Mouse (Mus musculus) hindbrain, postnatal 0 days (tissue): ENCODE measurements around the gene Tgfb2. TPM values are rescaled to one million over a fixed set of nuclear protein-coding genes. Genes with fewer than 3 reads are reported as not detected.

Experiments used
- ATAC-seq: fragments of 200-750 bp; cut with Nextera tagmentation; 2 replicates; pipeline ENCODE4 v1.8.0; 2017; ENCODE audit warnings: mild to moderate bottlenecking, moderate TSS enrichment, moderate library complexity
- DNase-seq: peaks from one replicate; pipeline ENCODE4 v3.0.0-alpha.2; 2015; ENCODE audit warnings: low spot score
- H3K27ac ChIP-seq: fragments of 300-500 bp; sonication (generic); 2 replicates; pipeline ENCODE4 v1.5.1; 2014; ENCODE audit warnings: mild to moderate bottlenecking
- H3K27me3 ChIP-seq: fragments of 300-500 bp; sonication (generic); 2 replicates; pipeline ENCODE4 v1.6.1; 2014; ENCODE audit warnings: low read length, mixed read lengths; ENCODE audit not compliant: insufficient read depth
- H3K36me3 ChIP-seq: fragments of 300-500 bp; sonication (generic); 2 replicates; pipeline ENCODE4 v1.6.1; 2014; ENCODE audit warnings: low read length, mixed read lengths; ENCODE audit not compliant: insufficient read depth
- H3K4me1 ChIP-seq: fragments of 300-500 bp; sonication (generic); 2 replicates; pipeline ENCODE4 v1.6.1; 2014; ENCODE audit warnings: antibody characterized with exemption, low read length, mixed read lengths; ENCODE audit not compliant: insufficient read depth
- H3K4me2 ChIP-seq: fragments of 300-500 bp; sonication (generic); 2 replicates; pipeline ENCODE4 v1.6.1; 2014; ENCODE audit warnings: low read depth, mild to moderate bottlenecking, low read length, moderate library complexity, mixed read lengths
- H3K4me3 ChIP-seq: fragments of 300-500 bp; sonication (generic); 2 replicates; pipeline ENCODE4 v1.5.1; 2014; ENCODE audit warnings: low read length
- H3K9ac ChIP-seq: fragments of 300-500 bp; sonication (generic); replicated peaks from 2 replicates; pipeline ENCODE4 v1.6.1; 2014; ENCODE audit warnings: mild to moderate bottlenecking, low read length, moderate library complexity, mixed read lengths
- H3K9me3 ChIP-seq: fragments of 300-500 bp; sonication (generic); 2 replicates; pipeline ENCODE4 v1.6.1; 2016; ENCODE audit warnings: low read length, mixed read lengths
- CTCF ChIP-seq: IDR thresholded peaks from 2 replicates; pipeline ENCODE4 v1.5.1; 2016; ENCODE audit warnings: antibody characterized with exemption, control low read depth, low read depth
- WGBS: fragments of 180-500 bp; shearing (Covaris S2); extraction: QIAGEN DNeasy Blood & Tissue Kit; methylation state at CpG from one replicate; pipeline ENCODE4 v1.1.7; 2014; 5-methylcytosine and 5-hydroxymethylcytosine counted together
- polyA plus RNA-seq: library from polyadenylated mRNA; unstranded; fragments of >200 nt; fragmentation: Nextera tagmentation; extraction: Ambion mirVana; gene quantifications from 2 replicates; pipeline ENCODE4 v1.2.1, GENCODE M21; 2015
- total RNA-seq: library from RNA; depleted of rRNA; stranded (reverse); fragments of >200 nt; gene quantifications from 2 replicates; pipeline ENCODE4 v1.2.3, GENCODE M21; 2014

Gene Tgfb2
- total and polyA plus RNA-seq, 2 experiments from 2014 or later: 13.1 to 30.6 TPM

DNA sequence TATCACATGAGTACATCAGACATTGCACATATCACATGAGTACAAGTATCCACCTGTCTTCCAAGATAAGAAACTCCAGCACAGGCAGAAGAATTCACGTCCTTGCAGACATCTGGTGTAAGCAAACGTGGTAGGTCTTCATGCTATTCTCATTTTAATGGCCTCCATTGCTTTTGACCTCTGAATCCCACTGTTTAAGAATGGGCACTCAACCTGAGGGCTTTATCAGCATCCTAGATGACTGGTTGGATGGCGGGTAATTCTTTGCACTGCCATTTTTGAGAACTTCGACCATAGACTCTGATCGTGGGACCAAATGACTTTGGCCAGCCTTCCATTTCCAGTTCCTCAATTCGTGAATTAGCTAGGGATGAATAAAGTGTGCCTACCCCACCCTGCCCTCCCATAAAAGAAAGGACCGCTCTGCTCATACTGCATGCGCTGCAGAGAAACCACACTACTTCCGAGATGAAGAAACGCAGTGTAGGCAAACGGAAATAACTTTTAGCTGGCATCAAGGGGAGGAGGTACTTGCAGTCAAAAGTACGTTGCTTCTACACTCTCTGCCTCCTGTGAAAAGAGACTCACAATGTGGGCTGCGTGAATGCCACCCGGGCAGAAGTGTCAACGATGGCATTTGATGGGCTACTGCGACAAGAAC, 48.1 kb downstream of the Tgfb2 start:
- H3K4me1 ChIP-seq: peaks cover 5% of the 10 kb centered on the region; the same call in 1 of the 2 replicates
- ATAC-seq (no peak), DNase-seq (no peak)
- H3K4me2 ChIP-seq: no peak overlapping the region
- H3K27ac ChIP-seq: no peak overlapping the region
- no peaks in the 10 kb centered on the region for H3K9me3 ChIP-seq
- 87% methylated on average over 16 of the region's 16 CpGs for WGBS
- TF ChIP-seq CTCF: no peak
- no peaks in the 10 kb centered on the region for H3K36me3 ChIP-seq
- H3K4me3 ChIP-seq: no peak overlapping the region
- no peak overlapping the region for H3K9ac ChIP-seq
- no peaks in the 10 kb centered on the region for H3K27me3 ChIP-seq

DNA sequence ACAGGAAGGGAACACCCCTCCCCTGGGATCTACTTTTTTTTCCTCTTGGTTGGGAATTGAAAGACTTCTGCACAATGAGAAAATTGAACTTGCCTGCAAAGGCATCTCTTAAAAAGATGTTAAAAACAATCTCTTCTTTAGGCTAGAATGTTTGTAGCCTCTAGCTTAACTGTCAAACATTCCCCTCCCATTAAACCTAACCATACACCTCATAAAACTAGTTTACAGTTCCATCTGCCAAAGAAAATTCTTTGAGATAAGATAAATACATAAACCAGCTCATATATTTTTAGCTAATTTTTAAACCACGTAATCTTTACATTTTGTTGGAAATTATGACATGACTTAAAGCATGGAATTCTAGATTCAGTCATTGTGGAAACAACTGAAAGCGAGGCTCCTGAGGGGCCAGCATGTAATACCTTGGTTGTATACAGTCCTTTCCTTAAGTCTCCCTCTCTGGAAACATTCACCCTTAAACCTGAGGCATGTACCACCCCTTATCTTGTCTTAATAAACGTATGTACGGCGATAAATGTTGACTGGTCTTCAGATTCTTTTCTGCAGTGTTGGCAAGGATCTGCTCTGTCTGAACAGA, 49.0 kb downstream of the Tgfb2 start:
- WGBS: 95% methylated on average over 5 of the region's 5 CpGs
- no peak for ATAC-seq

DNA sequence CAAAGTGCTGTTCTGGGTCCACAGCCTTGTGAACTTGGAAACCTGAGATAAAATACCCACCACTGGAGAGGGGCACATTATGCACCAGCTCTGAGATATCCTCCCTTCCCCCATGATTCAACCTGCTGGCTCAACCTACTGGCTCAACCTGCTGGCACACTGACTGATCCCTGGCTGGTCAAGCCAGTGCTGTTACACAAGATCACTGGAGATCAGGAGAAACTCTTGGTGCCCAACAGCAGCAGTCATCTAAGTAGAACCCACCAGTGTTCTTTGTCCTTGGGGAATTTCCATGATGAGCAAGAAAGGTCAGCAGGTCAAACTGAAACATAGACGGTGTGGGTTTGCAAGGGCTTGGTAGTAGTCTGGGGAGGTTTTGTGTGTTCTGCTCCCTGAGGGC, 49.6 kb downstream of the Tgfb2 start:
- H3K4me1 ChIP-seq: peaks cover 5% of the 10 kb centered on the region; the same call in 1 of the 2 replicates
- H3K27me3 ChIP-seq: no peaks in the 10 kb centered on the region
- TF ChIP-seq CTCF: no peak
- WGBS: 63% methylated on average over 1 of the region's 1 CpGs
- H3K36me3 ChIP-seq: no peaks in the 10 kb centered on the region
- no peak overlapping the region for H3K4me3 ChIP-seq
- no peak for ATAC-seq
- H3K9me3 ChIP-seq: no peaks in the 10 kb centered on the region
- no peak overlapping the region for H3K9ac ChIP-seq
- H3K27ac ChIP-seq: no peak overlapping the region
- no peak for DNase-seq
- H3K4me2 ChIP-seq: no peak overlapping the region

More for the DNA sequence above, 49.0 kb downstream of the Tgfb2 start:
- no peaks in the 10 kb centered on the region for H3K9me3 ChIP-seq
- no peak overlapping the region for H3K9ac ChIP-seq
- no peak overlapping the region for H3K4me3 ChIP-seq
- peaks cover 5% of the 10 kb centered on the region; the same call in 1 of the 2 replicates for H3K4me1 ChIP-seq
- no peaks in the 10 kb centered on the region for H3K27me3 ChIP-seq
- no peaks in the 10 kb centered on the region for H3K36me3 ChIP-seq
- no peak for DNase-seq
- H3K4me2 ChIP-seq: no peak overlapping the region
- no peak for TF ChIP-seq CTCF
- H3K27ac ChIP-seq: no peak overlapping the region

DNA sequence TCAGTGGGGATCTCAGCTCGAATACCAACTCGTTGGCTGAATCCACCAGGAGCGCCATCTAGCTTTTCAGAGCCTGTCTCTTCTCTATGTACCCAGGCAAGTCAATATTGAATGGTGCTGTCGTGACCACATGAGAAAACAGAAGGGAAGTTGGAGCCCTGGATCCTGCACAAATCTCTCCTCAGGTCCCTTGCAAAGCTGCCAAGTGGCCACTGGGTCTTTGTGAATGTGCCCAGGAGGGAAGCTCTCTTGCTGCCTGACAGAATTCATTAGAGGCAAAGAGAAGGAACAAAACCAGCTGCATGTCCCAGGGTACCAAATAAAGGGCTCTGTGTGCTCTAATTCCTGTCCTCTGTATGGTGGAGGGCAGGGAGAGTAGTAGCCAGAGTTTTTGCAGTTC, 50.7 kb downstream of the Tgfb2 start:
- ATAC-seq (peak; percentile 93), DNase-seq (peak; percentile 84)
- no peaks in the 10 kb centered on the region for H3K36me3 ChIP-seq
- H3K4me2 ChIP-seq: no peak overlapping the region
- H3K4me3 ChIP-seq: no peak overlapping the region
- peak overlapping the region; percentile 61; the same call in 1 of the 2 replicates for H3K27ac ChIP-seq
- H3K9me3 ChIP-seq: no peaks in the 10 kb centered on the region
- 21% methylated on average over 4 of the region's 4 CpGs for whole genome bisulfite sequencing
- no peaks in the 10 kb centered on the region; the same call in 1 of the 2 replicates for H3K4me1 ChIP-seq
- TF ChIP-seq CTCF: peak; percentile 57
- no peak overlapping the region for H3K9ac ChIP-seq
- H3K27me3 ChIP-seq: no peaks in the 10 kb centered on the region

DNA sequence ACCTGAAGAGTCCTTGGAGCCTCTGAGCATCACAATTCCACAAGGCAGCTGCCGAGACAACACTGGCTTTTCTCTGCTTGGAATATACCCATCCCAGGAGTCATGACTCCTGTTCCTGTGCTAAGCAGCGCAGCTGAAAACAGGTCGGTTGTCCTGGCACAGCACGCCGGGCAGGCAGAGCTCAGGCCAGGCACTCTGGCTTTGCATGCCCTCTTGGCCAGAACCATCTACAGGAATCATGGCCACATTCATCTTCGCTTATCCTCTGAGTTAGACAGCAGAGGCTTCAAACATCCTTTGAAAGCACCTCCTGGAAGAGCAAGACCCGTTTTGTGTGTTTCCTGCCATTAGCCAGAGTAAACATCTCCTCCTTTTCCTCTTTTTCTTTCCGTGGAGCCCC, 53.6 kb downstream of the Tgfb2 start:
- Histone ChIP-seq H3K9me3 (no peaks in the 10 kb centered on the region), H3K27me3 (no peaks in the 10 kb centered on the region), H3K27ac (no peak overlapping the region), H3K4me3 (no peak overlapping the region), H3K4me1 (no peaks in the 10 kb centered on the region), H3K36me3 (no peaks in the 10 kb centered on the region), H3K4me2 (no peak overlapping the region), H3K9ac (no peak overlapping the region)
- no peak for TF ChIP-seq CTCF
- WGBS: 78% methylated on average over 8 of the region's 8 CpGs
- no peak for ATAC-seq
- no peak for DNase-seq

DNA sequence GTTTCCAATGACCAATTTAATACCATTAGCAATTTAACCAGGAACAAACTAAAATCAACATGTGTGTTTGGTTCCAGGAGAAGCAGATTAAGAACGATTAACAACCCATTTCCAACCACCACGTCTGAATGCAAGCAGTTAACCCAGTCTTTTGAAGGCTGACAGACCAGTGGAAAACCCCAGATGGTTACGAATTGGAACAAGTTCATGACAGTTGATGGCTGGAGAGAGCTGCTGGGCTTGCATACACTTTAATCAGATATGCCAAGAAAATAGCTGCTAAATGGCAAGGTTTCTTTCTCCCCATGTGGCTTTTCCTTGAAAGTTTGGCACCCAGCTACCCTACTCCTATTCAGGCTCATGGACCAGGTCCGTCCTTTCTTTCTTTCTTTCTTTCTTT, 55.8 kb downstream of the Tgfb2 start:
- H3K9ac ChIP-seq: no peak overlapping the region
- no peak for TF ChIP-seq CTCF
- no peak overlapping the region for H3K4me3 ChIP-seq
- DNase-seq: no peak
- no peak overlapping the region for H3K4me2 ChIP-seq
- H3K4me1 ChIP-seq: no peaks in the 10 kb centered on the region
- H3K9me3 ChIP-seq: no peaks in the 10 kb centered on the region
- ATAC-seq: no peak
- H3K36me3 ChIP-seq: no peaks in the 10 kb centered on the region
- H3K27me3 ChIP-seq: no peaks in the 10 kb centered on the region
- 73% methylated on average over 4 of the region's 4 CpGs for WGBS
- H3K27ac ChIP-seq: no peak overlapping the region
